ENCODE assay signal across 31 mouse cellular contexts in the genomic region with DNA sequence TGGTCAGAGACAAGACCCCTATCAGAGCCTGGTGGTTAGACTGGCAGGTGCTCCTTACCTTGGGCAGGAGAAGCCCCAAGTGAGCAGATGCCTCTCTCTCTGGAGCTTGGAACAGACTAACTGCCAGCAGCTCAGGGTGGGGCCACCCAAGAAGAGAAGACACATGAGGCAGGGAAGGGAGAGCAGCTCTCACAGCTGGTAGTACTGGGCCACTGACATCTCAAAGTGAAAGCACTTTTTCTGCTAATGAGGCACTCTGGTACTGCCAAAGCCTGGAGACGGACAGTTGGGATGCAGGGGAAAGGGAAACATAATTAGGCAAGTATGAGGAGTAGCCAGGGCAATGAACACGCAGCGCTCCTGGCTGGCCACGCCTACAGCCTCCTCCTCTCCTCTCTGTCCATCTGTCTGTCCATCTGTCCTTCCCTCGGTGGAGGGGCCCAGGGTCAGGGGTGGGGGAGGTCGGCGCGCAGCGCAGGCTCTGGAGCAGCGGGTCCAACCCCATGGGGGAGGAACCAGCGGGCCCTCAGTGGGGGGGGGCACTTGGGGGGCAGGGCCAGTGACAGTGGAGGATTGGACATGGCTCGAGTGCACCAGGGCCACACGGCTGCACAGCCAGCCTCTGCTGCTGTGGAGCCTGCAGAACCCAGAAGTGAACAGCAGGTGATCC. TPM values are rescaled to one million over a fixed set of nuclear protein-coding genes. Genes with fewer than 3 reads are reported as not detected.
DNase-seq lines count a peak whose midpoint lies in the region; ATAC-seq and TF ChIP-seq lines count a peak whose summit lies in the region.
"Had no signal": no experiment of that assay in that cellular context is flagged by ENCODE, and none has a peak within 500 bp of the region (broad histone marks: within the 10 kb centered on the region; RNA-seq: fewer than 3 reads in every experiment).

No protein-coding gene starts in this region.

- WGBS in embryonic facial prominence, embryonic 12.5 days, result 81% methylated on average over 13 of the region's 13 CpGs
- WGBS in embryonic facial prominence, embryonic 10.5 days, result 86% methylated on average over 13 of the region's 13 CpGs
- WGBS in hindbrain, postnatal 0 days, result 67% methylated on average over 13 of the region's 13 CpGs
- 76% methylated on average over 13 of the region's 13 CpGs for WGBS in hindbrain, embryonic 11.5 days

- H3K9me3 ChIP-seq in embryonic facial prominence, embryonic 12.5 days, result no peaks in the 10 kb centered on the region; the same call in 1 of the 2 replicates
- peaks cover 18% of the 10 kb centered on the region for H3K9me3 ChIP-seq in embryonic facial prominence, embryonic 10.5 days
- H3K9me3 ChIP-seq in hindbrain, postnatal 0 days (ENCODE audit: low read length), result no peaks in the 10 kb centered on the region
- H3K9me3 ChIP-seq in hindbrain, embryonic 11.5 days (ENCODE audit: control insufficient read depth, low read length), result no peaks in the 10 kb centered on the region
- H3K9me3 ChIP-seq: forebrain, embryonic 15.5 days; hindbrain, embryonic 15.5 days; limb, embryonic 10.5 days; liver, embryonic 15.5 days; neural tube, embryonic 13.5 days had no signal

- no peak for TF ChIP-seq CTCF in hindbrain, postnatal 0 days (IDR thresholded peaks at IDR 0.05; ENCODE audit: low read depth)

- ATAC-seq in embryonic facial prominence, embryonic 12.5 days (ENCODE audit: insufficient number of reproducible peaks, insufficient read depth, low FRiP score, low TSS enrichment), result 0 out of 2 replicates have a peak, but pooled peaks have one; percentile 22
- peak; percentile 40; the same call in 1 of the 2 replicates for ATAC-seq in hindbrain, postnatal 0 days
- ATAC-seq in hindbrain, embryonic 11.5 days (ENCODE audit: low FRiP score), result no peak
- ATAC-seq: activated CD4-positive, CD25-positive, alpha-beta regulatory T cell, adult 4 months; forebrain, embryonic 15.5 days; intestine, embryonic 16.5 days had no signal

- no peaks in the 10 kb centered on the region for H3K36me3 ChIP-seq in embryonic facial prominence, embryonic 12.5 days
- no peaks in the 10 kb centered on the region for H3K36me3 ChIP-seq in embryonic facial prominence, embryonic 10.5 days (replicated peaks)
- no peaks in the 10 kb centered on the region for H3K36me3 ChIP-seq in hindbrain, postnatal 0 days (ENCODE audit: insufficient read depth, low read length)
- H3K36me3 ChIP-seq in hindbrain, embryonic 11.5 days (ENCODE audit: control insufficient read depth, insufficient read depth, low read length), result no peaks in the 10 kb centered on the region
- H3K36me3 ChIP-seq: forebrain, embryonic 15.5 days; heart, embryonic 13.5 days; hindbrain, embryonic 15.5 days; limb, embryonic 10.5 days; liver, embryonic 15.5 days; neural tube, embryonic 13.5 days had no signal

- no peak for DNase-seq in embryonic facial prominence, embryonic 10.5 days (ENCODE audit: low spot score)
- no peak for DNase-seq in hindbrain, postnatal 0 days (ENCODE audit: low spot score)
- no peak for DNase-seq in hindbrain, embryonic 11.5 days (ENCODE audit: low spot score)
- peak; percentile 62 for DNase-seq in Muller cell, postnatal 12 days (ENCODE audit: inconsistent ontology term)
- DNase-seq in adipocyte (ENCODE audit: low spot score), result peak; percentile 28
- no peak for DNase-seq in ovary, postnatal 14 days (ENCODE audit: low spot score)
- no peak for DNase-seq in right cerebral cortex, postnatal 14 days
- DNase-seq: adrenal gland, postnatal 10 days; heart, postnatal 14 days; layer of hippocampus, adult 9-11 months; liver; lung, postnatal 4 days; midbrain, embryonic 14.5 days; thymus, postnatal 14 days had no signal

- no peak overlapping the region for H3K4me3 ChIP-seq in embryonic facial prominence, embryonic 12.5 days
- no peak overlapping the region for H3K4me3 ChIP-seq in embryonic facial prominence, embryonic 10.5 days
- H3K4me3 ChIP-seq in hindbrain, postnatal 0 days (ENCODE audit: low read length), result no peak overlapping the region
- H3K4me3 ChIP-seq in hindbrain, embryonic 11.5 days (ENCODE audit: low read depth, low read length), result no peak overlapping the region
- H3K4me3 ChIP-seq: forebrain, embryonic 15.5 days; heart, embryonic 13.5 days; hindbrain, embryonic 15.5 days; limb, embryonic 10.5 days; liver, embryonic 15.5 days; myocyte; neural tube, embryonic 13.5 days had no signal

- no peak overlapping the region for H3K9ac ChIP-seq in embryonic facial prominence, embryonic 12.5 days
- H3K9ac ChIP-seq in hindbrain, postnatal 0 days (replicated peaks; ENCODE audit: low read length), result no peak overlapping the region
- no peak overlapping the region for H3K9ac ChIP-seq in hindbrain, embryonic 11.5 days (ENCODE audit: low read depth, low read length)
- H3K9ac ChIP-seq: forebrain, embryonic 15.5 days; heart, embryonic 13.5 days; hindbrain, embryonic 15.5 days; liver, embryonic 15.5 days; neural tube, embryonic 13.5 days had no signal

- H3K4me1 ChIP-seq in embryonic facial prominence, embryonic 12.5 days, result no peaks in the 10 kb centered on the region
- peaks cover 3% of the 10 kb centered on the region; the same call in 1 of the 2 replicates for H3K4me1 ChIP-seq in embryonic facial prominence, embryonic 10.5 days
- H3K4me1 ChIP-seq in hindbrain, postnatal 0 days (ENCODE audit: insufficient read depth, low read length), result no peaks in the 10 kb centered on the region
- H3K4me1 ChIP-seq in hindbrain, embryonic 11.5 days (replicated peaks; ENCODE audit: control insufficient read depth, insufficient read depth, low read length), result no peaks in the 10 kb centered on the region
- H3K4me1 ChIP-seq: forebrain, embryonic 15.5 days; heart, embryonic 13.5 days; hindbrain, embryonic 15.5 days; limb, embryonic 10.5 days; liver, embryonic 15.5 days; neural tube, embryonic 13.5 days had no signal

- H3K27ac ChIP-seq in embryonic facial prominence, embryonic 12.5 days, result no peak overlapping the region
- H3K27ac ChIP-seq in embryonic facial prominence, embryonic 10.5 days (replicated peaks), result no peak overlapping the region; the same call in 1 of the 2 replicates
- H3K27ac ChIP-seq in hindbrain, postnatal 0 days, result no peak overlapping the region; the same call in 1 of the 2 replicates
- no peak overlapping the region for H3K27ac ChIP-seq in hindbrain, embryonic 11.5 days (ENCODE audit: low read depth, low read length)
- H3K27ac ChIP-seq: forebrain, embryonic 15.5 days; heart, embryonic 13.5 days; hindbrain, embryonic 15.5 days; limb, embryonic 10.5 days; liver, embryonic 15.5 days; neural tube, embryonic 13.5 days had no signal

- no peak overlapping the region for H3K4me2 ChIP-seq in embryonic facial prominence, embryonic 12.5 days (replicated peaks)
- no peak overlapping the region for H3K4me2 ChIP-seq in hindbrain, postnatal 0 days (ENCODE audit: low read depth, low read length)
- H3K4me2 ChIP-seq in hindbrain, embryonic 11.5 days (replicated peaks; ENCODE audit: low read depth, low read length), result no peak overlapping the region
- H3K4me2 ChIP-seq: forebrain, embryonic 15.5 days; heart, embryonic 13.5 days; hindbrain, embryonic 15.5 days; liver, embryonic 15.5 days; neural tube, embryonic 13.5 days had no signal

- H3K27me3 ChIP-seq in embryonic facial prominence, embryonic 12.5 days, result no peaks in the 10 kb centered on the region
- H3K27me3 ChIP-seq in embryonic facial prominence, embryonic 10.5 days (replicated peaks; ENCODE audit: low read depth, poor library complexity, severe bottlenecking), result no peaks in the 10 kb centered on the region
- no peaks in the 10 kb centered on the region for H3K27me3 ChIP-seq in hindbrain, postnatal 0 days (ENCODE audit: insufficient read depth, low read length)
- no peaks in the 10 kb centered on the region for H3K27me3 ChIP-seq in hindbrain, embryonic 11.5 days (ENCODE audit: control insufficient read depth, insufficient read depth, low read length)
- H3K27me3 ChIP-seq: forebrain, embryonic 15.5 days; heart, embryonic 13.5 days; hindbrain, embryonic 15.5 days; liver, embryonic 15.5 days; neural tube, embryonic 13.5 days had no signal

RNA-seq across cellular contexts. Expression of gene Slc22a2, which starts 12.0 kb away (rescaled TPM):
- polyA plus RNA-seq in embryonic facial prominence, embryonic 12.5 days (2016; fragmentation: Nextera tagmentation; extraction: Ambion mirVana), result 0.13 TPM in 1 of 2 replicates, not detected in the other
- not detected in 2 replicates for polyA plus RNA-seq in embryonic facial prominence, embryonic 10.5 days (2016; fragmentation: Nextera tagmentation; extraction: Ambion mirVana)
- 0.58 and 0.78 TPM in 2 replicates for total RNA-seq in hindbrain, postnatal 0 days (2014; rRNA removed)
- 1.00 and 1.2 TPM in 2 replicates for polyA plus RNA-seq in hindbrain, postnatal 0 days (2015; fragmentation: Nextera tagmentation; extraction: Ambion mirVana)
- polyA plus RNA-seq in hindbrain, embryonic 11.5 days (2014; fragmentation: Nextera tagmentation; extraction: Ambion mirVana), result not detected in 2 replicates
- total RNA-seq: gastrocnemius, adult 8-10 months; heart, postnatal 14 days; megakaryocyte-erythroid progenitor cell, adult 5-6 weeks; MEL had no signal
- polyA plus RNA-seq: C2C12; heart, embryonic 13.5 days; intestine, embryonic 16.5 days; large intestine, adult 2 months; limb, embryonic 10.5 days; liver, embryonic 15.5 days; lung, embryonic 16.5 days; myocyte; small intestine, adult 2 months had no signal

Comparison
In these comparisons a context has a peak if more than half of its experiments do, and no peak if none do; other contexts are left out.
1. DNase-seq: peak in Muller cell, postnatal 12 days (single experiment) and adipocyte (single experiment); none in embryonic facial prominence, embryonic 10.5 days (single experiment), hindbrain, postnatal 0 days (single experiment), hindbrain, embryonic 11.5 days (single experiment), ovary, postnatal 14 days (single experiment) and right cerebral cortex, postnatal 14 days (single experiment).